Mouse (Mus musculus) frontal cortex, adult (tissue): ENCODE measurements around the gene Rgs19.

Source experiments
- ATAC-seq: cut with Nextera tagmentation; 2 replicates; pipeline ENCODE4 v1.9.2; 2017; ENCODE audit warnings: mild to moderate bottlenecking, moderate library complexity, mixed read lengths; ENCODE audit not compliant: low TSS enrichment

Gene Rgs19

GRCm38 (mm10) chr2:181653523-181653922, 40.3 kb downstream of the Rgs19 start:
- ATAC-seq: no peak

GRCm38 (mm10) chr2:181653065-181653464, 40.7 kb downstream of the Rgs19 start:
- ATAC-seq: no peak

GRCm38 (mm10) chr2:181648926-181649325, 44.9 kb downstream of the Rgs19 start:
- 0 out of 2 replicates have a peak, but pooled peaks have one; percentile 34 for ATAC-seq

GRCm38 (mm10) chr2:181646626-181647472, 46.9 kb downstream of the Rgs19 start:
- ATAC-seq: no peak

DNA sequence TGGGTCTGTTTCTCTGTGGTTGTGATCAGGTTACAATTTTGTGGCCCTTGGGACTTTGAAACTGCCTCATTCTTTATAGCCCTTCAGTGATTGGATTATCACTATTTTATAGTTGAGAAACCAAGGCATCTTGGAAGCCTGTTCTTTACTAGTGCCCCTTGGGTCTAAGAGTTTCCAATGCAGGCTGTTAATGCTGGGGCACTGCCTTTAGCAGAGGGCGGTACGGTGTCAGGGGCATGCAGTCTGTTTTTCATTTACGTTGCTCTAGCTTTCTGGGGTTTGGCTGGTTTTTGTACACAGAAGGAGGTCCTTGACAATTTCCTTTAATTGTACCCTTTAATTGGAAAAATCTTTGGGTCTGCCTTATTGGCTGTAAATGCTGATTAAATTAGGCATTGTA, 48.1 kb downstream of the Rgs19 start:
- no peak for ATAC-seq

GRCm38 (mm10) chr2:181644361-181644760, 49.4 kb downstream of the Rgs19 start:
- no peak for ATAC-seq
